Mouse (Mus musculus): ENCODE results near the gene Myo10. TPM values are rescaled to one million over a fixed set of nuclear protein-coding genes. Genes with fewer than 3 reads are reported as not detected.

Myo10 gene
- total and polyA plus RNA-seq, 2 experiments from 2014 or later: 29.3 to 34.7 TPM

- H3K27me3 ChIP-seq (ENCODE audit: insufficient read depth, low read length): no peaks in the 10 kb centered on the region
- no peaks in the 10 kb centered on the region for H3K9me3 ChIP-seq (ENCODE audit: low read length)
- H3K4me1 ChIP-seq (ENCODE audit: insufficient read depth, low read length): no peaks in the 10 kb centered on the region
- WGBS: 56% methylated on average over 13 of the region's 13 CpGs
- no peak overlapping the region for H3K4me2 ChIP-seq (ENCODE audit: low read depth, low read length, poor library complexity, severe bottlenecking)
- H3K9ac ChIP-seq (replicated peaks; ENCODE audit: low read length, poor library complexity, severe bottlenecking): no peak overlapping the region
- DNase-seq (ENCODE audit: low spot score) (no peak), ATAC-seq (ENCODE audit: low FRiP score) (no peak)
- no peak overlapping the region for H3K4me3 ChIP-seq (ENCODE audit: low read depth, low read length)
- TF ChIP-seq CTCF (IDR thresholded peaks at IDR 0.05): no peak
- no peaks in the 10 kb centered on the region for H3K36me3 ChIP-seq (ENCODE audit: insufficient read depth, low read length)
- H3K27ac ChIP-seq (ENCODE audit: low read depth, low read length): no peak overlapping the region
These were observed 60.7 kb downstream of the Myo10 start for GRCm38 (mm10) chr15:25682953-25683507.

DNA sequence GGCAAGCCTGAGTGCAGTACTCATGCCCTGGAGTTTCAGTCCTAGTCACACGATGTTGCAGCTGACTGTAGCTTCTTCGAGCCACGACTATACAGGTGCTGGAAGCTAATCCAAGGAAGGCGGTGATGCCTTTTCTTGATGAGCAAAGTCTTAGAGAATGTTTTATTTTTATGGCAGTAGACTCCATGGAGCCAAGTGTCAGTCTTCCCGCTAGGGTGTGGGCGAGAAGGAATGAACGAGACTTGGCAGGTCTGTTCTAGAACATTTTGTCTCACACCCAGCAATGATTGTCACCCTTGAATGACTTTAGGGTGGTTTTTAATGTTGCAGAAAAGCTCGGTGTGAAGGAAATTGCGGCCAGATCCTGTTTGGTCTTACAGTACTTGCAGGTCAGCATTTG, 62.9 kb downstream of the Myo10 start:
- TF ChIP-seq CTCF (IDR thresholded peaks at IDR 0.05): no peak
- 92% methylated on average over 9 of the region's 9 CpGs for WGBS
- Histone ChIP-seq H3K4me1 (ENCODE audit: insufficient read depth, low read length) (no peaks in the 10 kb centered on the region), H3K4me3 (ENCODE audit: low read depth, low read length) (no peak overlapping the region), H3K9ac (replicated peaks; ENCODE audit: low read length, poor library complexity, severe bottlenecking) (no peak overlapping the region), H3K27me3 (ENCODE audit: insufficient read depth, low read length) (no peaks in the 10 kb centered on the region), H3K27ac (ENCODE audit: low read depth, low read length) (no peak overlapping the region), H3K4me2 (ENCODE audit: low read depth, low read length, poor library complexity, severe bottlenecking) (no peak overlapping the region), H3K36me3 (ENCODE audit: insufficient read depth, low read length) (no peaks in the 10 kb centered on the region), H3K9me3 (ENCODE audit: low read length) (no peaks in the 10 kb centered on the region)
- ATAC-seq (ENCODE audit: low FRiP score): no peak
- no peak for DNase-seq (ENCODE audit: low spot score)

GRCm38 (mm10) chr15:25688424-25689283, 66.3 kb downstream of the Myo10 start:
- TF ChIP-seq CTCF (IDR thresholded peaks at IDR 0.05): no peak
- Histone ChIP-seq H3K27me3 (ENCODE audit: insufficient read depth, low read length) (no peaks in the 10 kb centered on the region), H3K27ac (ENCODE audit: low read depth, low read length) (no peak overlapping the region), H3K9me3 (ENCODE audit: low read length) (no peaks in the 10 kb centered on the region), H3K4me3 (ENCODE audit: low read depth, low read length) (no peak overlapping the region), H3K36me3 (ENCODE audit: insufficient read depth, low read length) (no peaks in the 10 kb centered on the region), H3K4me1 (ENCODE audit: insufficient read depth, low read length) (no peaks in the 10 kb centered on the region), H3K9ac (replicated peaks; ENCODE audit: low read length, poor library complexity, severe bottlenecking) (no peak overlapping the region), H3K4me2 (ENCODE audit: low read depth, low read length, poor library complexity, severe bottlenecking) (no peak overlapping the region)
- DNase-seq (ENCODE audit: low spot score) (no peak), ATAC-seq (ENCODE audit: low FRiP score) (no peak)
- 53% methylated on average over 9 of the region's 9 CpGs for WGBS

DNA sequence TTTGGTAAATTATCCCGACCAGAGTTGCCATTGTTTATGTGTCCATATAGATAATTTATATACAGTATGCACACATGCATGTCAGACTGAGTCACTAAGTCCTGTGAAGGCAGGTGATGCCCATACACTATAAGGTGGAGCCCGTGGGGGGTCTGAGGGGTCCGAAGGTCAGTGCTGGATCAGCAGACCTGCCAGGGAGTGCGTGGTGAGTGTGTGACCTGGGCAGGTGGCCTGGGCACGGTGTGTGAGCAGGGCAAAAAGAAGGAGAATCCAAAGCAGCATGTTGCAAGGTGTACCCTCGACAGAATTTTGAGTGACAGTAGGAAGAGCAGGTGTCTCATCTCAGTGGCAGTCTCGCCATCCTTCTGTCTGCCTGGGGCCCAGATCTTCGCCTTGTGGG, 67.2 kb downstream of the Myo10 start:
- ATAC-seq (ENCODE audit: low FRiP score) (peak; percentile 50; the same call in 1 of the 2 replicates), DNase-seq (ENCODE audit: low spot score) (no peak)
- no peaks in the 10 kb centered on the region for H3K36me3 ChIP-seq (ENCODE audit: insufficient read depth, low read length)
- no peak overlapping the region for H3K27ac ChIP-seq (ENCODE audit: low read depth, low read length)
- no peaks in the 10 kb centered on the region for H3K4me1 ChIP-seq (ENCODE audit: insufficient read depth, low read length)
- 68% methylated on average over 8 of the region's 8 CpGs for WGBS
- H3K27me3 ChIP-seq (ENCODE audit: insufficient read depth, low read length): no peaks in the 10 kb centered on the region
- no peaks in the 10 kb centered on the region for H3K9me3 ChIP-seq (ENCODE audit: low read length)
- no peak for TF ChIP-seq CTCF (IDR thresholded peaks at IDR 0.05)
- H3K4me2 ChIP-seq (ENCODE audit: low read depth, low read length, poor library complexity, severe bottlenecking): no peak overlapping the region
- no peak overlapping the region for H3K9ac ChIP-seq (replicated peaks; ENCODE audit: low read length, poor library complexity, severe bottlenecking)
- no peak overlapping the region for H3K4me3 ChIP-seq (ENCODE audit: low read depth, low read length)

DNA sequence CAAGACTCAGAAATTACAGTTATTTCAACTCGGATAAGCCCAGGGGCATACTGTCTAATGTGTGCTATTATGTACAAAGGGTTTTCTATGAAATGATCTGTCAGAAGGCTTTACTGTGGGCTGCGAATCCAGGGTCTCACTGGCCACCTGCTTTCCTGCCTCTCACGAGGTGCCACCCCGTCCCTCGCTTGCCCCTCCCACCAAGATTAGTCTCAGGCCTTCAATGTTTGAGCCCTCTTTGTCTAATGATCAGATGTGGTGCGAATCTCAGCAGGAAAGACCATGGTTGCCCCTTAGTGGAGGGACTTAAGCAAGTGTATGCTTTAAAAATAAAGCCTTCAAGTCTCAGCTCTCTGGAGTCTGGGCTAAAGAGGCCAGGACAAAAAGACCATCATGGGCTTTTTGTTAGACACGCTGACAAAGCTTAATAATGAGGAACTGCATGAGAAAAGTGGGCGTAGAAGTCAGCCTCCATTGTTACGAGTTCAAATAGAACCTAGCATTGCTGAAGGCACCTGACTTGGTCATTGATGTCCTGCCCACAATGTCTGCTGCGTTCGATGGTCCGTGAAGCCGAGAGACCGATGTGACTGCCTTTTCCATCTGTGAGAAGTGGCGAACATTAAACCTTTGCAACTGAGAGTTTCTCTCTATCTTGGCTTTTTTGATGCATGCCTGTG, 67.9 kb downstream of the Myo10 start:
- 0 out of 2 replicates have a peak, but pooled peaks have one; percentile 25 for ATAC-seq (ENCODE audit: low FRiP score)
- WGBS: 18% methylated on average over 15 of the region's 15 CpGs

DNA sequence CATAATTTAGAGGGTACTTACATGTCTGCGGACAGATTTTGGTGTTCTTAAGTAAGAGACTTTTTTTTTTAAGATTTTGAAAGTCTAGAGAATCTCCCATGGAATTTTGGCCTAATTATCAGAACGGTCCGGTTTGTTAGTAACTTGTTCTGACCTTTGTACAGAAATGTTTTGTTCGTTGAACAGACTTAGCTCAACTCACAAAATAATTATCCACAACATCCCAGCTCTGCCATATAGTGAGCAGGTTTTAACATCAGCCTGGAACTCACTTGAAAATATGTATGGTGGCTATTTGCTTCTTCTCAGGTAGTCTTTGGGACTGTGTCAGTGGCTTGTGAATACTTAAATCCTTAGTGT, 68.4 kb downstream of the Myo10 start:
- no peaks in the 10 kb centered on the region for H3K27me3 ChIP-seq (ENCODE audit: insufficient read depth, low read length)
- H3K9ac ChIP-seq (replicated peaks; ENCODE audit: low read length, poor library complexity, severe bottlenecking): no peak overlapping the region
- H3K36me3 ChIP-seq (ENCODE audit: insufficient read depth, low read length): no peaks in the 10 kb centered on the region
- no peaks in the 10 kb centered on the region for H3K9me3 ChIP-seq (ENCODE audit: low read length)
- ATAC-seq (ENCODE audit: low FRiP score) (no peak), DNase-seq (ENCODE audit: low spot score) (no peak)
- 56% methylated on average over 4 of the region's 4 CpGs for WGBS
- no peak overlapping the region for H3K4me2 ChIP-seq (ENCODE audit: low read depth, low read length, poor library complexity, severe bottlenecking)
- TF ChIP-seq CTCF (IDR thresholded peaks at IDR 0.05): no peak
- H3K4me3 ChIP-seq (ENCODE audit: low read depth, low read length): no peak overlapping the region
- H3K4me1 ChIP-seq (ENCODE audit: insufficient read depth, low read length): no peaks in the 10 kb centered on the region
- no peak overlapping the region for H3K27ac ChIP-seq (ENCODE audit: low read depth, low read length)

More for the DNA sequence above, 67.9 kb downstream of the Myo10 start:
- H3K9me3 ChIP-seq (ENCODE audit: low read length): no peaks in the 10 kb centered on the region
- DNase-seq (ENCODE audit: low spot score): peak; percentile 55
- H3K36me3 ChIP-seq (ENCODE audit: insufficient read depth, low read length): no peaks in the 10 kb centered on the region
- H3K4me1 ChIP-seq (ENCODE audit: insufficient read depth, low read length): no peaks in the 10 kb centered on the region
- no peaks in the 10 kb centered on the region for H3K27me3 ChIP-seq (ENCODE audit: insufficient read depth, low read length)
- TF ChIP-seq CTCF (IDR thresholded peaks at IDR 0.05): peak; percentile 68
- no peak overlapping the region for H3K27ac ChIP-seq (ENCODE audit: low read depth, low read length)
- H3K4me2 ChIP-seq (ENCODE audit: low read depth, low read length, poor library complexity, severe bottlenecking): no peak overlapping the region
- H3K9ac ChIP-seq (replicated peaks; ENCODE audit: low read length, poor library complexity, severe bottlenecking): no peak overlapping the region
- H3K4me3 ChIP-seq (ENCODE audit: low read depth, low read length): no peak overlapping the region

Measured in midbrain, postnatal 0 days (tissue).